Mouse (Mus musculus) A20 (cell line): Measurements from ENCODE around the gene Krtap19-2.

Experiments
- DNase-seq: peaks from one replicate; pipeline ENCODE4 v3.0.0-alpha.2; 2011; ENCODE audit warnings: low read depth, low spot score

Krtap19-2 gene

DNA sequence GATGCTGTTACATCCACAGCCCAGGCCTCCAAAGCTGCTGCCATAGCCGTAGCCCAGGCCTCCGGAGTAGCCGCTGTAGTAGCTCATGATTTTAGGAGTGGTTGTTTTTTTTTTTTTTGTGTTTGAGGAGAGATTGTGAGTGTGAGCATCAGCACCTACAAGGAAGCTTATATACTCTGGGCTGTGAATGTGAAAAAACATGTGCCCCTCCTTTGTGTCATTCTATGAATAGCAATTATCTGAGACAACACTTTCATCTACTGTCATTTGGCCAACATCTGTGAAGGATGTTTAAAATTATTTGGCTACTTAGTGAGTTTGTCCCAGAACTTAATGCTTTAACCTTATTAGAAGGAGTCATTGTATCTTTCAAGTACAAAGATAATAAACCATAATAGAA, at the start of gene Krtap19-2:
Gene Krtap19-2 (minus strand): TSS at position 101 of the 400 bp plus-strand sequence.
- DNase-seq = no peak

DNA sequence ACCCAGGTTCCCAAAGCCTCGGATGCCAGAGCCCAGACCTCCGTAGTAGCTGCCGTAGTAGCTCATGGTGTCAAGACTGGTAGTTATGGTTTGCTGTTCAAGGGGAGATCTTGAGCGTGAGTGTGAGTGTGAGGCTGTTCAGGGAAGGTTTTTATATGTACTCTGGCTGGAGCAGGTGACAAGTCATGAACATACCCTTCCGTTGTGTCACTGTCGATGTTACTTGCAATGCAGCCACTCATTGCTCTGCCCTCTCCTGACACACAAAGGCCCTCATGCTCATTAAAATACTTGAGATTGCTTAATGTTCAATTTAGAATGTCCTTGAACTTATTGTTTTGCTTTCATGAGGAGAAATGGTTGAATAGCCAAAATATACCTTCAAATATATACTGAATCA, 22.3 kb upstream of the Krtap19-2 start, which contains the start of gene Krtap19-5:
Gene Krtap19-5 (minus strand): TSS at position 101 of the 400 bp plus-strand sequence.
- no peak for DNase-seq

DNA sequence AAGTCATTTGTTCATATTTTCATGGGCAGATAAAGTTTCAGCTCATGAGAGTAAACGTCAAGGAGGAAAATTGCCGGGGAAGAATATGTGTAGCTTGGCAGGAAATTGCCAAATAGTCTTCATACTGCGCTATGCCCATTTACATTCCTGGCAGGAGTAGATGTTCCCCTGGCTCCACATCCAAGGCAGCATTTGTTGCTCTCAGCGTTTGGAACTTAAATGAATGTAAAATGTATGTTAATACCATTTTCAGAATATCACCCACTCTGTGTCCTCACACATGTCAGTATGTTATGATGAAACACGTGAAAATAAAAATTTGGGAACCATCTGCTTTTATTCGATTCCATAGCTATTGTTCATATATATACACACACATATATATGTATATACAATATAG, 12.8 kb upstream of the Krtap19-2 start:
- no peak for DNase-seq

DNA sequence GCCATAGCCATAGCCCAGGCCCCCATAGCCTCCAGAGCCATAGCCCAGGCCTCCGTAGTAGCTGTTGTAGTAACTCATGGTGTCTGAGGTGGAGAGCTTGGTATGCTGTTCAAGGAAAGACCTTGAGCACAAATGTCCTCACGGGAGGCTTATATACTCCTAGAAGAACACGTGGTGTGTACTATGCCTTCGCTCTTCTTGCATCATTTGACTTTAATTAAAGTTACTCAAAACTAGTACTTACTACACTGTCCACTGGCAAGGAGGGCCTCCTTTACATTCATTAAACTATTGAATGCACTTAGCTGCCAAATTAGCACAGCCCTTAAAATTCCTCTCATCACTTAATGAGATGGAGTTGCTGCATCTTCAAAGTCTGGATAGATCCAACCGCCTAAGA, 10.9 kb upstream of the Krtap19-2 start, which contains the start of gene Krtap19-4:
Gene Krtap19-4 (minus strand): TSS at position 101 of the 400 bp plus-strand sequence.
- DNase-seq = no peak

DNA sequence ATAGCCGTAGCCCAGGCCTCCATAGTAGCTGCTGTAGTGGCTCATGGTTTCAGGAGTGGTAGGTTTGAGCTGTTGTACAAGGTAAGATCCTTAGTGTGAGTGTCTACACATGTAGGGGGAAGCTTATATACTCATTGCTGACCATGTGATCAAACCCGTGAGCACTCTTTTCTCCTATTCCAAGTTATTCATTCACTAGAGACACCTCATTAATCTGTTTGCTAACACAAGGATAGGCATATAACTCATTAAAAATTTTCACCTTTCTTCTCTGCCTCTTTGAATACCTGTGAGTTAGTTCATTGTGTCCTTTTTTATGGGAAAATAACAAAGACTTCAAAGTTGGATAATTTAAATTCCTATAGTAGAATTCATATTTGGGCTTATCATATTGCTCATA, 3.9 kb upstream of the Krtap19-2 start, which contains the start of gene Krtap19-3:
Gene Krtap19-3 (minus strand): TSS at position 101 of the 400 bp plus-strand sequence.
- no peak for DNase-seq

DNA sequence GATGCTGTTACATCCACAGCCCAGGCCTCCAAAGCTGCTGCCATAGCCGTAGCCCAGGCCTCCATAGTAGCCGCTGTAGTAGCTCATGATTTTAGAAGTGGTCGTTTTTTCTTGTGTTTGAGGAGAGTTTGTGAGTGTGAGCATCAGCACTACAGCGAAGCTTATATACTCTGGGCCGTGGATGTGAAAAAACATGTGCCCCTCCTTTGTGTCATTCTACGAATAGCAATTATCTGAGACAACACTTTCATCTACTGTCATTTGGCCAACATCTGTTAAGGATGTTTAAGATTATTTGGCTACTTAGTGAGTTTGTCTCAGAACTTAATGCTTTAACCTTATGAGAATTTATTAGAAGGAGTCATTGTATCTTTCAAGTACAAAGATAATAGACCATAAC, 4.8 kb downstream of the Krtap19-2 start, which contains the start of gene Krtap19-1:
Gene Krtap19-1 (minus strand): TSS at position 101 of the 400 bp plus-strand sequence.
- DNase-seq = no peak

DNA sequence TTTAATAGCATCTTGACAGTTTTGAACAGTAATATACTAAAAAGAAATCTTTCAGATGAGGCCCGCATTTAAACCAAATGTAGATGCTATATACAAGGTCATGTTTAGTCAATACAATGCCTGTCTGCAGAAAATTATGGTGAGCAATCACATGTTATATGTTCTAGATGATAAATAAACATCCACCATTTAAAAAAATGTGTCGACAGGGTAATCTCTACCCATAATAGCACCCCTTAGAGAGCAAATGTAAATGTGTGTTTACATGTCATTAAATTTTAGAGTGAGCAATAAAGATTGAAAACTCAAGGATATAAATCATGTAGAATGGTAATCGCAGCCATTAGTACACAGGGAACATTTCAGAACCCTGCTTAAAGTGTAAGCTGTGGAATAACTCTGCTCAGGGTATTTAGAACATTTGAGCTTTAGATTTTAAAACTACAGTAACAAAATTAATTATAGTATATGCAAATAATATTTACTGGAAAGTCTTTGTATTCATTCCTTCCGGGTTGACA, 9.1 kb downstream of the Krtap19-2 start:
- no peak for DNase-seq

DNA sequence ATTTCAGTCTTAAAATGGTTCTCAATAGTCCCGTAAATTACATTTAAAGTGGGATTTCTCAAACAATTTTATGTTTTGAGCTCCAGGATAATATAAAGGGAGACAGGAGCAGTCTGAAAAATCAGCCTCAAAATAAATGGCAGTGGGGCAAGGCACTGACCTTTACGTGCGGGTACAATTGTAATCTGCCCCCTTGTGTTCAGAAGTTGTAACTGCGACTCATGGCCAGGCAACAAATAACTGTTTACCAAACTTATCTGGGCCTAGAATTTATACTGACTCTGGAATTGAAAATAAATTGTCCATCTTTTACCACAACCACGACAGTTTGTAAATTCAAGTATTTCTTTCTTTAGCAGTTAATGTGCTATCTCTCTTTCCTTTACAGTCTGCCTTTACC, 22.6 kb downstream of the Krtap19-2 start:
- peak; percentile 34 for DNase-seq

DNA sequence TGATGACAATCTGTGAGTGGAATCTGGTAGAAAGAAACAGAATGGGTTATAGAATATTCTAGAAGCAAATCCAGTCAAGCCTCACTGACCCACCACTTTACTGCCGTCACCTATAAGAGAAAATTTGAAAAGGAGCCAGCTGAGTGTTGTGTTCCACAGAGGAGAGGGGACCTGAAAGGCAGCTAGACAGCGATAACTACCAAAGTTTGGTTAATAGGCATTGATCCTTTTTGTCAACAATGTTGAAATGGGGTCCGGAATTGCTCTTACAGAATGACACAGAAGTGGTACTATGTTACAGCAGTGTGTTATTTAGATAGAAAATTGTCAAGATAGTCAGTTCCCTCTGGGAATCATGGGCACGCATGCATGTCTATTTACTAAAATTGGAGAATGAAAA, 25.5 kb downstream of the Krtap19-2 start:
- DNase-seq = no peak

DNA sequence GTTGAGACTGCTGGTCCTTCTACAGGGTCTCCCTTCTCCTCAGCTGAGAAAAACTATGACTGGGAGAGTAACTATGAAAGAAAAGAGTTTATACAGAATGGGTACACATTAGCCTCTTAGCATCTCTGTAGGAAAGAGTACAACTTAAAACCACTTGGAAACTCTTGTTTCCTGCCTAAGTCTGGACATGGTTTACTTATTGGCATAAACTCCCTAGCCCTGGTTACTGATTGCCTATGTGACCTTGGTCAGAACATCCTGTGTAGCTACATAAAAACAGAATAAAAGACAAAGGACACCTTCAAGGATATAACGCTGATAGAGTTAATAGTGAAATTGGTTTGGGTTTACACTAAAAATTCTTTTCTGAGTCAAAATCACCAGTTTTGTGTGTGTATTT, 26.7 kb downstream of the Krtap19-2 start:
- DNase-seq = no peak

DNA sequence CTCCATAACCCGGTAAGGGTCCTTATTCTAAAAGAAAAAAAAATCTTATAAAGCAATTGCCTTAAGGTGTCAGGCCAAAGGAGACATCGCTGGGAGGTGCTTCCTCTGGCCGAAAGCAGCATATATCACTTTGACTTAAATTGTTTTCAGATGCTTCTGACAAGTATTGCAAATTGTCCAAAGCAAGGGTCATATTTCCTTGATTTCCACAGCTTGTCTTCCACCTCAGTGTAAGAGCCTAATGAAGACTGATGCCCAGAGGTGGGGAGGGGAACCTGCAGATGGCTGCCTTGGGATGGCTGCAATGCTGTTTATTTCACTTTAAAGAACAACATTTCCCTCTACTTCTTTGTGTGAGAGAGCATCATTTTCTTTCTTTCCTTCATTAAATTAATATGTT, 47.1 kb downstream of the Krtap19-2 start:
- DNase-seq = no peak

DNA sequence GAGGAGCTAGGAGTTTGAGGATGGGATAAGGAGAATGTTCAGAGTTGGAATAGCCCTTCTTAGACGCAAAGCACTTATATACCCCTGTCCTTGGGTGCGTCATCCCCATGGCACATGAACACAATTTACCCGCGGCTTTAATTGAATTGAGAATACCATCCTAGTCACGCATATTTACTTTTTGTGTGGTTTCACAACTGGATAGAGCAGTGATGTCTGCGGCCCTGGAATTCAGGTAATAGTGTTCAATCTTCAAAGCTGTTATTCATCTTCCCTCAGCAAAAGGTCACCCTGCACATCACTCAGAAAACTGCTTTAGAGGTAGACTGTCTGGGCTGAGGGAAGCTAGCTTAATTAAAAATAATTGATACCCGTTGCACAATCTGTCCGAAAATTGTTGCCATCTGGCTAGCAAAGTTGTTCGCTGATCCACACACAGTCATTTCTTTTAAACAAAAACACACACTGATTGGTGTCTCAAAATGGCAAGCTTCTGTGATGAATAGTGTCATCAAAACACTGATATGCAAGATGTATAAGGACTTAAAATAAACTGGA, 47.9 kb downstream of the Krtap19-2 start, which contains the start of gene Krtap14:
Gene Krtap14 (minus strand): TSS at position 51 of the 558 bp plus-strand sequence.
- DNase-seq = no peak

DNA sequence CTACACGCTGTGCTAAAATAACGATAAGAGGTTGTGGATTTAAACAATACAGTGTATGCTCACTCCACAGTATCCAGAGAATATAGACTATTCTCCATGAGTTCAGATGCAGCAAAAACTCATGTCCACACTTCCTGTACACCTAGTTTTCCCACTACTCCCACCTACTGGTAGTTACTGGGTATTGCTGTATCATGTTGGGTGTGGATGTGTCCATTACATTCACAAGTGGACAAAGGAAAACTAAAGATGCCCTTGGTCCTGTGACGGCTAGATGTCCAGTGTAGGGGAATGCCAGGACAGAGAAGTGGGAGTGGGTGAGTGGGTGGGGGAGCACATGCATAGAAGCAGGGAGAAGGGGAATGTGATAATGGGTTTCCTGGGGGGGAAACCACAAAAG, 50.3 kb downstream of the Krtap19-2 start:
- peak; percentile 11 for DNase-seq
